ENCODE assay signal across 18 mouse cellular contexts in genomic region chr3:36446506-36446905, GRCm38 (mm10). TPM values are rescaled to one million over a fixed set of nuclear protein-coding genes. Genes with fewer than 3 reads are reported as not detected.
DNase-seq lines count a peak whose midpoint lies in the region; ATAC-seq and TF ChIP-seq lines count a peak whose summit lies in the region.
"Had no signal": no experiment of that assay in that cellular context is flagged by ENCODE, and none has a peak within 500 bp of the region (broad histone marks: within the 10 kb centered on the region; RNA-seq: fewer than 3 reads in every experiment).

No protein-coding gene starts in this region.

- H3K27ac ChIP-seq in liver, postnatal 0 days (ENCODE audit: low read depth), result no peak overlapping the region
- no peak overlapping the region for H3K27ac ChIP-seq in hindbrain, embryonic 14.5 days
- H3K27ac ChIP-seq: liver, embryonic 13.5 days; midbrain, embryonic 15.5 days; neural tube, embryonic 12.5 days had no signal

- H3K9ac ChIP-seq in liver, postnatal 0 days (replicated peaks), result no peak overlapping the region
- no peak overlapping the region for H3K9ac ChIP-seq in hindbrain, embryonic 14.5 days
- H3K9ac ChIP-seq: liver, embryonic 13.5 days; midbrain, embryonic 15.5 days; neural tube, embryonic 12.5 days had no signal

- H3K36me3 ChIP-seq in liver, postnatal 0 days (replicated peaks; ENCODE audit: insufficient read depth, low read length), result peaks cover 8% of the 10 kb centered on the region; the same call in 1 of the 2 replicates
- no peaks in the 10 kb centered on the region for H3K36me3 ChIP-seq in hindbrain, embryonic 14.5 days (replicated peaks; ENCODE audit: control insufficient read depth, insufficient read depth)
- H3K36me3 ChIP-seq: midbrain, embryonic 15.5 days had no signal

- no peaks in the 10 kb centered on the region for H3K4me1 ChIP-seq in liver, postnatal 0 days (ENCODE audit: insufficient read depth)
- H3K4me1 ChIP-seq in hindbrain, embryonic 14.5 days (replicated peaks; ENCODE audit: control insufficient read depth, insufficient read depth, low read length), result no peaks in the 10 kb centered on the region
- H3K4me1 ChIP-seq: midbrain, embryonic 15.5 days; neural tube, embryonic 12.5 days had no signal

- intact Hi-C loops in heart, postnatal 25 days (cut with DNase I), result no loop called here
- intact Hi-C loops in left cerebral cortex, postnatal 25 days (cut with DNase I), result loop anchor here (2.0 kb wide), 1 partner anchor 48 kb away; no protein-coding TSS in a partner anchor

- 0 out of 2 replicates have a peak overlapping the region, but pooled peaks have one; percentile 6 for H3K4me2 ChIP-seq in liver, postnatal 0 days (ENCODE audit: low read depth, low read length)
- H3K4me2 ChIP-seq in hindbrain, embryonic 14.5 days (replicated peaks), result no peak overlapping the region
- H3K4me2 ChIP-seq: liver, embryonic 13.5 days; midbrain, embryonic 15.5 days; neural tube, embryonic 12.5 days had no signal

- TF ChIP-seq EP300 in liver, postnatal 0 days (IDR thresholded peaks at IDR 0.05; ENCODE audit: low read depth), result no peak

- peak; percentile 89 for DNase-seq in heart, adult 11 months
- DNase-seq in heart, postnatal 25 days (ENCODE audit: low spot score), result no peak
- DNase-seq in liver, postnatal 0 days, result no peak
- no peak for DNase-seq in liver
- peak; percentile 32 for DNase-seq in MN1 (ENCODE audit: low spot score)
- no peak for DNase-seq in left cerebral cortex, postnatal 25 days (ENCODE audit: low spot score in 2 of 2)
- DNase-seq in hindbrain, embryonic 14.5 days (ENCODE audit: low spot score), result no peak
- DNase-seq: cerebellum, adult 11-12 months; cerebellum, postnatal 36 days; gastrocnemius, postnatal 36 days; kidney, adult 8-10 months; kidney, postnatal 36 days; liver, embryonic 13.5 days; lung, postnatal 14 days had no signal

- H3K4me3 ChIP-seq in liver, postnatal 0 days (ENCODE audit: low read depth, low read length), result no peak overlapping the region
- no peak overlapping the region for H3K4me3 ChIP-seq in hindbrain, embryonic 14.5 days (replicated peaks; ENCODE audit: low read length)
- H3K4me3 ChIP-seq: liver, embryonic 13.5 days; midbrain, embryonic 15.5 days; neural tube, embryonic 12.5 days had no signal

- 57% methylated on average over 5 of the region's 5 CpGs for WGBS in liver, postnatal 0 days (ENCODE audit: insufficient replicate concordance)
- 81% methylated on average over 5 of the region's 5 CpGs for WGBS in hindbrain, embryonic 14.5 days

- no peak for ATAC-seq in liver, postnatal 0 days
- peak; percentile 24 for ATAC-seq in megakaryocyte progenitor cell, adult 5-6 weeks (replicated peaks; ENCODE audit: poor library complexity)
- no peak for ATAC-seq in hindbrain, embryonic 14.5 days (ENCODE audit: low FRiP score)
- ATAC-seq: midbrain, embryonic 15.5 days had no signal

- no peak for TF ChIP-seq CTCF in liver, postnatal 0 days (IDR thresholded peaks at IDR 0.05; ENCODE audit: low read depth)

- no peaks in the 10 kb centered on the region for H3K27me3 ChIP-seq in liver, postnatal 0 days (ENCODE audit: insufficient read depth, low read length)
- H3K27me3 ChIP-seq in hindbrain, embryonic 14.5 days (ENCODE audit: control insufficient read depth, insufficient read depth, low read length), result no peaks in the 10 kb centered on the region
- H3K27me3 ChIP-seq: liver, embryonic 13.5 days; midbrain, embryonic 15.5 days; neural tube, embryonic 12.5 days had no signal

- H3K9me3 ChIP-seq in liver, postnatal 0 days (ENCODE audit: low read length), result no peaks in the 10 kb centered on the region
- no peaks in the 10 kb centered on the region for H3K9me3 ChIP-seq in hindbrain, embryonic 14.5 days (ENCODE audit: control insufficient read depth, low read length)
- H3K9me3 ChIP-seq: G1E; liver, embryonic 13.5 days; midbrain, embryonic 15.5 days; neural tube, embryonic 12.5 days had no signal

RNA-seq across cellular contexts. Expression of gene Anxa5, which starts 29.2 kb away (rescaled TPM):
- total RNA-seq in heart, postnatal 25 days (2021), result 100 to 1,000 TPM; 136 to 138 TPM
- 54.1 and 59.1 TPM in 2 replicates for polyA plus RNA-seq in liver, postnatal 0 days (2015; fragmentation: Nextera tagmentation; extraction: Ambion mirVana)
- 146 and 163 TPM in 2 replicates for total RNA-seq in megakaryocyte progenitor cell, adult 5-6 weeks (2015)
- 86.3 and 113 TPM in 2 replicates for total RNA-seq in megakaryocyte progenitor cell, adult 5-6 weeks (2017)
- total RNA-seq in left cerebral cortex, postnatal 25 days (2021), result 10 to 100 TPM; 59.6 to 78.3 TPM
- 64.9 and 75.8 TPM in 2 replicates for polyA plus RNA-seq in hindbrain, embryonic 14.5 days (2014; fragmentation: Nextera tagmentation; extraction: Ambion mirVana)

RNA-seq across cellular contexts. Expression of gene 1810062G17Rik, which starts 29.2 kb away (rescaled TPM):
- total RNA-seq in heart, postnatal 25 days (2021), result under 1 TPM in 1 of 2 experiments, not detected in 1; 0.31 TPM
- polyA plus RNA-seq in liver, postnatal 0 days (2015; fragmentation: Nextera tagmentation; extraction: Ambion mirVana), result 1.6 and 1.9 TPM in 2 replicates
- 0.35 and 0.49 TPM in 2 replicates for total RNA-seq in megakaryocyte progenitor cell, adult 5-6 weeks (2015)
- 0.21 and 1.4 TPM in 2 replicates for total RNA-seq in megakaryocyte progenitor cell, adult 5-6 weeks (2017)
- not detected for total RNA-seq in left cerebral cortex, postnatal 25 days (2021)
- 0.21 and 0.23 TPM in 2 replicates for polyA plus RNA-seq in hindbrain, embryonic 14.5 days (2014; fragmentation: Nextera tagmentation; extraction: Ambion mirVana)
- polyA plus RNA-seq: G1E had no signal

Comparison
In these comparisons a context has a peak if more than half of its experiments do, and no peak if none do; other contexts are left out.
1. DNase-seq: peak in heart, adult 11 months (single experiment) and MN1 (single experiment); none in heart, postnatal 25 days (single experiment), liver, postnatal 0 days (single experiment), liver (single experiment), left cerebral cortex, postnatal 25 days (0 of 2) and hindbrain, embryonic 14.5 days (single experiment).